Comparison of ENCODE assay signal across 17 mouse cellular contexts in the genomic region with DNA sequence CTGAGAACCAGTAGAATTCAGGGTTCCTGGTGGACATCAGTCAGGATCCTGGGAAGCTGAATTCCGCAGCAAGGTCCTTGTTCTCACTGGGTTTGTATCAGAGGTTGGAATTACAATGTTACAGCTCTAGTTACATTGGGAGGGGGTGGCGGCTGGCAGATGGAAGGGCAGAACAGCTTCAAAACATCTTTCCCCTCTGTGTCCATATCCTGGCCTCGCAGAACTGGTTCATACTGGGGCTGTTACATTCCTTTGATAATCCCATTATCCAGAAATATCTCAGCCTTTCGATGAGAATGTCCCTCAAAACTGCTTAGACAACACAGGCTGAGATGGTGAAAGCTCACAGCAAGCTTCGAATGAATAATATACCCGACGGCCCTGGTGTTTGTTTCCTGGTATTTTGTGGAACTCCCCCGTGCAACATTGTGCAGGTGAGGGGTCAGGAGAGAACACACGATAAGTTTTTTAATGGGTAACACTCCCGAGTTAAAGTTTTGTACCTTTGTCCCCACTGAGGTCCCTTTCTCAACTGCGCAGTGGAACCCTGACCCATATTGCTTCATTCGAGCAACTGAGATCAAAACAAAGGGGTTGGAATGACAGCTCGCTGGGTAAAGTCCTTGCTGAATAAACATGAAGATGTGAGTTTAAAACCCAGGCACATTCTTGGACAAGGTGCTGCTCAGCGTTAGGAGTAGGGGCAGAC. TPM values are rescaled to one million over a fixed set of nuclear protein-coding genes. Genes with fewer than 3 reads are reported as not detected.
A peak's percentile ranks its signal among the peaks of the same experiment; 100 is the strongest.
DNase-seq lines count a peak whose midpoint lies in the region; ATAC-seq and TF ChIP-seq lines count a peak whose summit lies in the region.
"Had no signal": no experiment of that assay in that cellular context is flagged by ENCODE, and none has a peak within 500 bp of the region (broad histone marks: within the 10 kb centered on the region; RNA-seq: fewer than 3 reads in every experiment).

No protein-coding gene starts in this region.

- H3K27me3 ChIP-seq in embryonic facial prominence, embryonic 10.5 days (replicated peaks; ENCODE audit: low read depth, poor library complexity, severe bottlenecking) = no peaks in the 10 kb centered on the region
- H3K27me3 ChIP-seq in intestine, postnatal 0 days (replicated peaks; ENCODE audit: control insufficient read depth, insufficient read depth, low read length) = no peaks in the 10 kb centered on the region
- no peaks in the 10 kb centered on the region for H3K27me3 ChIP-seq in liver, embryonic 16.5 days (ENCODE audit: control insufficient read depth, insufficient read depth, low read depth, low read length)
- H3K27me3 ChIP-seq: heart, embryonic 15.5 days; hindbrain, embryonic 15.5 days had no signal

- 81% methylated on average over 14 of the region's 14 CpGs for WGBS in embryonic facial prominence, embryonic 10.5 days
- WGBS in intestine, postnatal 0 days = 33% methylated on average over 14 of the region's 14 CpGs
- WGBS in liver, embryonic 16.5 days (ENCODE audit: insufficient replicate concordance) = 51% methylated on average over 14 of the region's 14 CpGs

- H3K36me3 ChIP-seq in embryonic facial prominence, embryonic 10.5 days (replicated peaks) = no peaks in the 10 kb centered on the region
- no peaks in the 10 kb centered on the region for H3K36me3 ChIP-seq in intestine, postnatal 0 days (ENCODE audit: control insufficient read depth, insufficient read depth)
- no peaks in the 10 kb centered on the region; the same call in 1 of the 2 replicates for H3K36me3 ChIP-seq in liver, embryonic 16.5 days (ENCODE audit: control insufficient read depth, insufficient read depth)
- H3K36me3 ChIP-seq: forebrain, embryonic 10.5 days; heart, embryonic 15.5 days; hindbrain, embryonic 15.5 days had no signal

- peak overlapping the region; percentile 42 for H3K4me2 ChIP-seq in intestine, postnatal 0 days (replicated peaks; ENCODE audit: low read depth)
- no peak overlapping the region for H3K4me2 ChIP-seq in liver, embryonic 16.5 days (ENCODE audit: low read depth, low read length)
- H3K4me2 ChIP-seq: heart, embryonic 15.5 days; hindbrain, embryonic 15.5 days; lung, embryonic 14.5 days had no signal

- no peaks in the 10 kb centered on the region; the same call in 1 of the 2 replicates for H3K9me3 ChIP-seq in embryonic facial prominence, embryonic 10.5 days
- H3K9me3 ChIP-seq in intestine, postnatal 0 days (ENCODE audit: control insufficient read depth) = no peaks in the 10 kb centered on the region
- H3K9me3 ChIP-seq in liver, embryonic 16.5 days (replicated peaks; ENCODE audit: control insufficient read depth, low read length) = no peaks in the 10 kb centered on the region
- H3K9me3 ChIP-seq: forebrain, embryonic 10.5 days; heart, embryonic 15.5 days; hindbrain, embryonic 15.5 days had no signal

- no peak overlapping the region for H3K9ac ChIP-seq in intestine, postnatal 0 days (ENCODE audit: low read depth, low read length)
- no peak overlapping the region for H3K9ac ChIP-seq in liver, embryonic 16.5 days (ENCODE audit: low read depth, low read length)
- H3K9ac ChIP-seq: heart, embryonic 15.5 days; hindbrain, embryonic 15.5 days; lung, embryonic 14.5 days had no signal

- DNase-seq in embryonic facial prominence, embryonic 10.5 days (ENCODE audit: low spot score) = peak; percentile 30
- peak; percentile 46 to 72 for DNase-seq in kidney, postnatal 25 days
- no peak for DNase-seq in left cerebral cortex, adult 8-10 months (ENCODE audit: low spot score in 2 of 2)
- DNase-seq in layer of hippocampus, adult 11-12 months (ENCODE audit: low spot score) = no peak
- no peak for DNase-seq in urinary bladder, postnatal 36 days (ENCODE audit: low spot score in 2 of 2)
- no peak for DNase-seq in embryo, embryonic 10 days (ENCODE audit: low spot score)
- DNase-seq: cerebellum, adult 8-10 months; lung, embryonic 14.5 days; thymus, postnatal 4 days had no signal

- H3K4me1 ChIP-seq in embryonic facial prominence, embryonic 10.5 days = peaks cover 10% of the 10 kb centered on the region; the same call in 1 of the 2 replicates
- H3K4me1 ChIP-seq in intestine, postnatal 0 days (replicated peaks; ENCODE audit: control insufficient read depth, insufficient read depth, low read length) = peaks cover 6% of the 10 kb centered on the region; the same call in 1 of the 2 replicates
- peaks cover 3% of the 10 kb centered on the region for H3K4me1 ChIP-seq in liver, embryonic 16.5 days (ENCODE audit: control insufficient read depth, low read depth, low read length)
- H3K4me1 ChIP-seq: forebrain, embryonic 10.5 days; heart, embryonic 15.5 days; hindbrain, embryonic 15.5 days had no signal

- H3K27ac ChIP-seq in embryonic facial prominence, embryonic 10.5 days (replicated peaks) = no peak overlapping the region; the same call in 1 of the 2 replicates
- peak overlapping the region; percentile 52; the same call in 1 of the 2 replicates for H3K27ac ChIP-seq in intestine, postnatal 0 days (ENCODE audit: low read depth, low read length)
- H3K27ac ChIP-seq in liver, embryonic 16.5 days (ENCODE audit: low read length) = peak overlapping the region; percentile 79
- H3K27ac ChIP-seq: forebrain, embryonic 10.5 days; heart, embryonic 15.5 days; hindbrain, embryonic 15.5 days had no signal

- no peak for TF ChIP-seq CTCF in intestine, postnatal 0 days (IDR thresholded peaks at IDR 0.05; ENCODE audit: low read depth)

- peak; percentile 82 for ATAC-seq in intestine, postnatal 0 days
- peak; percentile 92 for ATAC-seq in liver, embryonic 16.5 days (ENCODE audit: low read depth)

- H3K4me3 ChIP-seq in embryonic facial prominence, embryonic 10.5 days = no peak overlapping the region
- no peak overlapping the region for H3K4me3 ChIP-seq in intestine, postnatal 0 days (ENCODE audit: low read depth, low read length)
- H3K4me3 ChIP-seq in liver, embryonic 16.5 days (ENCODE audit: low read depth, low read length) = no peak overlapping the region
- H3K4me3 ChIP-seq: forebrain, embryonic 10.5 days; heart, embryonic 15.5 days; hindbrain, embryonic 15.5 days had no signal

RNA-seq across cellular contexts. Expression of gene Hsd17b2, which starts 16.6 kb away (rescaled TPM):
- not detected in 2 replicates for polyA plus RNA-seq in embryonic facial prominence, embryonic 10.5 days (2016; fragmentation: Nextera tagmentation; extraction: Ambion mirVana)
- polyA plus RNA-seq in intestine, postnatal 0 days (2015; fragmentation: Nextera tagmentation; extraction: Ambion mirVana) = 66.3 and 69.9 TPM in 2 replicates
- 90.2 and 94.8 TPM in 2 replicates for polyA plus RNA-seq in liver, embryonic 16.5 days (2015; fragmentation: Nextera tagmentation; extraction: Ambion mirVana)
- total RNA-seq in left cerebral cortex, adult 8-10 months (2022) = not detected
- total RNA-seq: adrenal gland, adult 18-20 months; granulocyte monocyte progenitor cell, adult 5-6 weeks had no signal
- polyA plus RNA-seq: brain, embryonic 14.5 days; forebrain, embryonic 10.5 days; heart, embryonic 15.5 days had no signal

RNA-seq across cellular contexts. Expression of gene Sdr42e1, which starts 44.8 kb away (rescaled TPM):
- 0.62 and 1.0 TPM in 2 replicates for polyA plus RNA-seq in embryonic facial prominence, embryonic 10.5 days (2016; fragmentation: Nextera tagmentation; extraction: Ambion mirVana)
- polyA plus RNA-seq in intestine, postnatal 0 days (2015; fragmentation: Nextera tagmentation; extraction: Ambion mirVana) = 6.0 and 7.7 TPM in 2 replicates
- 3.5 and 3.6 TPM in 2 replicates for polyA plus RNA-seq in liver, embryonic 16.5 days (2015; fragmentation: Nextera tagmentation; extraction: Ambion mirVana)
- 1 to 10 TPM; 4.2 to 6.7 (median 4.9) TPM for total RNA-seq in left cerebral cortex, adult 8-10 months (2022)

Comparison
In these comparisons a context has a peak if more than half of its experiments do, and no peak if none do; other contexts are left out.
1. DNase-seq: peak in embryonic facial prominence, embryonic 10.5 days (single experiment) and kidney, postnatal 25 days (2 of 2); none in left cerebral cortex, adult 8-10 months (0 of 2), layer of hippocampus, adult 11-12 months (single experiment), urinary bladder, postnatal 36 days (0 of 2) and embryo, embryonic 10 days (single experiment).
2. RNA of gene Hsd17b2, which starts 16.6 kb away (polyA plus RNA-seq): 90.2 to 94.8 TPM in liver, embryonic 16.5 days and 66.3 to 69.9 TPM in intestine, postnatal 0 days; not detected in embryonic facial prominence, embryonic 10.5 days; every median in the first group is over 10 times any median in the second.